Mouse (Mus musculus) embryonic facial prominence, embryonic 14.5 days (tissue): Measurements from ENCODE around the gene Cyth3. TPM values are rescaled to one million over a fixed set of nuclear protein-coding genes. Genes with fewer than 3 reads are reported as not detected.

Experiments
- ATAC-seq: fragments of 200-750 bp; cut with Nextera tagmentation; 2 replicates; pipeline ENCODE4 v1.8.0; 2017; ENCODE audit warnings: low read depth, moderate number of reproducible peaks, moderate TSS enrichment
- DNase-seq: peaks from one replicate; pipeline ENCODE4 v3.0.0-alpha.2; 2015; ENCODE audit warnings: low spot score
- H3K27ac ChIP-seq: fragments of 300-500 bp; sonication (generic); replicated peaks from 2 replicates; pipeline ENCODE4 v1.5.1; 2014; ENCODE audit warnings: low read depth, mild to moderate bottlenecking, low read length, moderate library complexity
- H3K27me3 ChIP-seq: fragments of 300-500 bp; sonication (generic); replicated peaks from 2 replicates; pipeline ENCODE4 v1.6.1; 2014; ENCODE audit warnings: low read length; ENCODE audit not compliant: control insufficient read depth, insufficient read depth
- H3K36me3 ChIP-seq: fragments of 300-500 bp; sonication (generic); 2 replicates; pipeline ENCODE4 v1.6.1; 2014; ENCODE audit warnings: low read length, mixed read lengths; ENCODE audit not compliant: control insufficient read depth, insufficient read depth
- H3K4me1 ChIP-seq: fragments of 300-500 bp; sonication (generic); 2 replicates; pipeline ENCODE4 v1.6.1; 2014; ENCODE audit warnings: antibody characterized with exemption, low read length; ENCODE audit not compliant: control insufficient read depth, insufficient read depth
- H3K4me2 ChIP-seq: fragments of 300-500 bp; sonication (generic); 2 replicates; pipeline ENCODE4 v1.6.1; 2014; ENCODE audit warnings: low read depth, mild to moderate bottlenecking, low read length, moderate library complexity, mixed read lengths
- H3K4me3 ChIP-seq: fragments of 300-500 bp; sonication (generic); 2 replicates; pipeline ENCODE4 v1.5.1; 2014; ENCODE audit warnings: low read depth, mild to moderate bottlenecking, low read length
- H3K9ac ChIP-seq: fragments of 300-500 bp; sonication (generic); 2 replicates; pipeline ENCODE4 v1.6.1; 2014; ENCODE audit warnings: low read depth, mild to moderate bottlenecking, low read length, moderate library complexity, mixed read lengths
- H3K9me3 ChIP-seq: fragments of 300-500 bp; sonication (generic); 2 replicates; pipeline ENCODE4 v1.6.1; 2016; ENCODE audit warnings: low read length; ENCODE audit not compliant: control insufficient read depth
- WGBS: fragments of 180-500 bp; shearing (Covaris S2); extraction: QIAGEN DNeasy Blood & Tissue Kit; methylation state at CpG from one replicate; pipeline ENCODE4 v1.1.7; 2014; 5-methylcytosine and 5-hydroxymethylcytosine counted together
- polyA plus RNA-seq: library from polyadenylated mRNA; unstranded; fragments of >200 nt; fragmentation: Nextera tagmentation; extraction: Ambion mirVana; gene quantifications from 2 replicates; pipeline ENCODE4 v1.2.1, GENCODE M21; 2014

Gene Cyth3
- polyA plus RNA-seq, 1 experiment from 2014 or later = 52.0 TPM

- H3K27me3 ChIP-seq = no peaks in the 10 kb centered on the region
- no peaks in the 10 kb centered on the region for H3K36me3 ChIP-seq
- no peak overlapping the region for H3K4me3 ChIP-seq
- peaks cover 54% of the 10 kb centered on the region for H3K4me1 ChIP-seq
- WGBS = 39% methylated on average over 4 of the region's 4 CpGs
- H3K27ac ChIP-seq = peak overlapping the region; percentile 92
- ATAC-seq (no peak), DNase-seq (no peak)
- H3K4me2 ChIP-seq = no peak overlapping the region
- H3K9ac ChIP-seq = no peak overlapping the region
- H3K9me3 ChIP-seq = no peaks in the 10 kb centered on the region
These were observed 33.3 kb downstream of the Cyth3 start for GRCm38 (mm10) chr5:143655511-143655943.

DNA sequence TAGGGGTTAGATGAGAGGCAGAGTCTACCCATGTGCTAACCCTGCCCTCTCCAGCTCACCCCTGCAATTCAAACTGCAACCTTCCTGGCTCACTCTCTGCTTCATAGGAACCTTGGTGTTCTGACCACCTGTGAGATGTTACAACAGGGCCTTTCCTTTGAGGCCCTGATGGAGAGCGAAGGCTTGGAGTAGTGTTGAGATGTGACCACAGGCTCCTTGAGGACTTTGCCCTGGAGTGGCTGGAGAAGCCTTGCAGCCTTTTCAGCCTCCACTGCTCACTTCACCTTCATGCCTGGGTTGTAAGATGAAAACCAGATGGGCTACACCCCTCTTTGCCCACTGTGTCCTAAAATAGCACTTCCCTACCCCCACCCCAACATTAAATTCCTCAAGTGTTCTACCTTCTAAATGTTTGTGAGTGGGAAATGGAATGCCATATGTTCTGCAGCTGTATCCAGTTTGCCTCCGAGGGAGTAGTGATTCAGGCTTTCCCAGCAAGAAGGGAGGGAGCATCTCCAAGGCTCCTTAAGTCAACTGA lies 34.5 kb downstream of the Cyth3 start:
- ATAC-seq = peak; percentile 74
- no peaks in the 10 kb centered on the region for H3K9me3 ChIP-seq
- H3K4me1 ChIP-seq = peaks cover 54% of the 10 kb centered on the region
- no peak overlapping the region for H3K9ac ChIP-seq
- peak overlapping the region; percentile 36; the same call in 1 of the 2 replicates for H3K4me2 ChIP-seq
- H3K36me3 ChIP-seq = no peaks in the 10 kb centered on the region
- no peaks in the 10 kb centered on the region for H3K27me3 ChIP-seq
- 37% methylated on average over 2 of the region's 2 CpGs for WGBS
- peak; percentile 89 for DNase-seq
- H3K4me3 ChIP-seq = no peak overlapping the region
- H3K27ac ChIP-seq = peak overlapping the region; percentile 92

- no peaks in the 10 kb centered on the region for H3K36me3 ChIP-seq
- peaks cover 50% of the 10 kb centered on the region for H3K4me1 ChIP-seq
- H3K27me3 ChIP-seq = no peaks in the 10 kb centered on the region
- no peak overlapping the region for H3K4me3 ChIP-seq
- DNase-seq (no peak), ATAC-seq (no peak)
- H3K9ac ChIP-seq = no peak overlapping the region
- H3K4me2 ChIP-seq = no peak overlapping the region
- no peaks in the 10 kb centered on the region for H3K9me3 ChIP-seq
- 79% methylated on average over 8 of the region's 8 CpGs for WGBS
- H3K27ac ChIP-seq = 0 out of 2 replicates have a peak overlapping the region, but pooled peaks have one; percentile 5
These were observed 36.8 kb downstream of the Cyth3 start for GRCm38 (mm10) chr5:143659021-143659523.

GRCm38 (mm10) chr5:143663074-143663687 lies 40.9 kb downstream of the Cyth3 start:
- Histone ChIP-seq H3K27ac (no peak overlapping the region), H3K27me3 (no peaks in the 10 kb centered on the region), H3K4me2 (no peak overlapping the region), H3K9ac (no peak overlapping the region), H3K36me3 (no peaks in the 10 kb centered on the region), H3K4me3 (no peak overlapping the region), H3K4me1 (peaks cover 9% of the 10 kb centered on the region), H3K9me3 (no peaks in the 10 kb centered on the region)
- DNase-seq (no peak), ATAC-seq (no peak)
- 73% methylated on average over 7 of the region's 7 CpGs for WGBS

DNA sequence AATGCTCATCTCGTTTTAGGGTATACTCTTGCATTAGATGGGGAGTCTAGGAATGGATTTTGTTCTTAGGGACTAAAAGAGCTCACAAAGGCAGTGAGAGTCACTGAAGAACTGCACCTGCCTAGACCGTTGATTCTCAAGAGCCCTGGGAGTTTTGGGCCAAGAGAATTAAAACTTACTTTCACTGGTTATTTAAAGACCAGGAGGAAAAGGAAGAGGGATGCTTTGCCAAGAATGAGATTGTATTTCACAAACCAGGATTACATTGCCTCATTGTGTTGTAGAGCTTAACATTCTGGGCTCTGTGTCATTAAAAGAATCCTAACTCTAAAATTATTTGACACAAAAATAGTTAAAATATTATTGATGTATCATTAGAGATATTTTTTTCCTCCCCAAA lies 43.3 kb downstream of the Cyth3 start:
- Histone ChIP-seq H3K4me3 (no peak overlapping the region), H3K9me3 (no peaks in the 10 kb centered on the region), H3K27me3 (no peaks in the 10 kb centered on the region), H3K4me1 (peaks cover 10% of the 10 kb centered on the region), H3K9ac (no peak overlapping the region), H3K4me2 (no peak overlapping the region), H3K36me3 (no peaks in the 10 kb centered on the region), H3K27ac (no peak overlapping the region)
- DNase-seq (peak; percentile 55), ATAC-seq (no peak)
- WGBS = 63% methylated on average over 2 of the region's 2 CpGs

GRCm38 (mm10) chr5:143666015-143666414 lies 43.8 kb downstream of the Cyth3 start:
- WGBS = 93% methylated on average over 1 of the region's 1 CpGs
- H3K9me3 ChIP-seq = no peaks in the 10 kb centered on the region
- no peak overlapping the region for H3K4me2 ChIP-seq
- H3K27me3 ChIP-seq = no peaks in the 10 kb centered on the region
- H3K9ac ChIP-seq = no peak overlapping the region
- no peak for ATAC-seq
- no peak for DNase-seq
- peaks cover 14% of the 10 kb centered on the region for H3K4me1 ChIP-seq
- H3K36me3 ChIP-seq = no peaks in the 10 kb centered on the region
- H3K27ac ChIP-seq = no peak overlapping the region
- H3K4me3 ChIP-seq = no peak overlapping the region

DNA sequence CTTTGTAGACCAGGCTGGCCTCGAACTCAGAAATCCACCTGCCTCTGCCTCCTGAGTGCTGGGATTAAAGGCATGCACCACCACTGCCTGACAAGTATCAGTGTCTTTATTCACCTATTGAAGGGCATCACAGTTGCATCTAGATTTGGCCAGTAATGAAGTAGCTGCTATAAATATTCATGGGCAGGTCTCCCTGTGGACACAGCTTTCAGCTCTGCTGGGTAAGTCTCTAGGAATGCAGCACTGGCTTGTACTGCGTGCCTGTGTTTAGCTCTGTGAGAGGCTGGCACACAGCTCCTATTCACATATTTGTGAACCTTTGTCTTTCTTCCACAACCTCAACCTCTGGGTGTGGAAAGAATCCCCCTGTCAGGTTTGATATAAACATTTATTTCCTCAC lies 46.6 kb downstream of the Cyth3 start:
- Histone ChIP-seq H3K36me3 (no peaks in the 10 kb centered on the region), H3K9me3 (no peaks in the 10 kb centered on the region), H3K9ac (no peak overlapping the region), H3K27ac (no peak overlapping the region), H3K27me3 (no peaks in the 10 kb centered on the region), H3K4me3 (no peak overlapping the region), H3K4me2 (no peak overlapping the region), H3K4me1 (peaks cover 14% of the 10 kb centered on the region)
- DNase-seq (peak; percentile 46), ATAC-seq (peak; percentile 60; the same call in 1 of the 2 replicates)
- 54% methylated on average over 2 of the region's 2 CpGs for WGBS

DNA sequence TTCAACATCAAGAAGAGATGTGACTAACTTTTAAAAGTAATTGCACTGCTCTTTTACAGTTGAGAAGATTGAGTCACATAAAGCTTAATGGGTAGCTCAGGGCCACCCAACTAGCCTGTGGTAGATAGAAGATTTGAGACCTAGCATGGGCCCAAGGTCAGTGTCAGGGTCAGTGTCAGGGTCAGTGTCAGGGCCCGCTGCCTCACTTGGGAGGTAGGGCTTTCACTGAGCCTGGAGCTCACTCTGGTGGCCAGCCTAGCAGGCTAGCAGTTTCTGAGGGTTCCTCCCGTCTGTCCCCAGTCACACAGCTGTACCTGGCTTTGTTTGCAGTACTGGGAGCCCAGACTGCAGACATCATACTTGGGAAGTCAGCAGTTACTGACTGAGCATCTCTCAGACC lies 47.1 kb downstream of the Cyth3 start:
- DNase-seq (no peak), ATAC-seq (no peak)
- Histone ChIP-seq H3K9me3 (no peaks in the 10 kb centered on the region), H3K4me1 (peaks cover 14% of the 10 kb centered on the region), H3K4me3 (no peak overlapping the region), H3K27ac (no peak overlapping the region), H3K4me2 (no peak overlapping the region), H3K27me3 (no peaks in the 10 kb centered on the region), H3K9ac (no peak overlapping the region), H3K36me3 (no peaks in the 10 kb centered on the region)
- WGBS = 38% methylated on average over 2 of the region's 2 CpGs

DNA sequence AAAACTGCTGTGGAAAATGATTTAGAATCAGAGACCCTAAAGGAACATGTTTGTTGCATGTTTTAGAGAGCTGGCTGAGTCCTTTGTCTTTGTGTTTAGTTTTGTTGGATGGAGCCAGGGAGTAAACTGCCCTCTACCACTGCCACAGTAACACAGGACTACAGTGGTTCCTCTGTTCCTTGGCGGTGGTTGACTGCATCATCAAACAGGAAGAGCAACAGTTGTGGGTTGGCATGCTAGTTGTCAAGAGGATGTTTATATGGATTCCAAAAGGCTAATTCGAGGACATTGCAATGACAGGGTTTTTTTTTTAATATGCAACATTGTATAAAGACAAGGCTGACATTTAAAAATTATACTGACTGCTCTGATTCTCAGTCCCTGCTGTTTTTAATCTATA lies 47.6 kb downstream of the Cyth3 start:
- H3K4me2 ChIP-seq = no peak overlapping the region
- no peaks in the 10 kb centered on the region for H3K27me3 ChIP-seq
- no peaks in the 10 kb centered on the region for H3K36me3 ChIP-seq
- no peak for ATAC-seq
- H3K4me1 ChIP-seq = peaks cover 14% of the 10 kb centered on the region
- no peak overlapping the region for H3K9ac ChIP-seq
- WGBS = 40% methylated on average over 2 of the region's 2 CpGs
- no peaks in the 10 kb centered on the region for H3K9me3 ChIP-seq
- no peak overlapping the region for H3K27ac ChIP-seq
- DNase-seq = peak; percentile 41
- H3K4me3 ChIP-seq = no peak overlapping the region
